Mouse (Mus musculus) frontal cortex, adult (tissue): Measurements from ENCODE around the gene Cchcr1.

Source experiments
- ATAC-seq: cut with Nextera tagmentation; 2 replicates; pipeline ENCODE4 v1.9.2; 2017; ENCODE audit warnings: mild to moderate bottlenecking, moderate library complexity, mixed read lengths; ENCODE audit not compliant: low TSS enrichment

Gene Cchcr1

GRCm38 (mm10) chr17:35514756-35515155, 2.1 kb upstream of the Cchcr1 start:
- no peak for ATAC-seq

DNA sequence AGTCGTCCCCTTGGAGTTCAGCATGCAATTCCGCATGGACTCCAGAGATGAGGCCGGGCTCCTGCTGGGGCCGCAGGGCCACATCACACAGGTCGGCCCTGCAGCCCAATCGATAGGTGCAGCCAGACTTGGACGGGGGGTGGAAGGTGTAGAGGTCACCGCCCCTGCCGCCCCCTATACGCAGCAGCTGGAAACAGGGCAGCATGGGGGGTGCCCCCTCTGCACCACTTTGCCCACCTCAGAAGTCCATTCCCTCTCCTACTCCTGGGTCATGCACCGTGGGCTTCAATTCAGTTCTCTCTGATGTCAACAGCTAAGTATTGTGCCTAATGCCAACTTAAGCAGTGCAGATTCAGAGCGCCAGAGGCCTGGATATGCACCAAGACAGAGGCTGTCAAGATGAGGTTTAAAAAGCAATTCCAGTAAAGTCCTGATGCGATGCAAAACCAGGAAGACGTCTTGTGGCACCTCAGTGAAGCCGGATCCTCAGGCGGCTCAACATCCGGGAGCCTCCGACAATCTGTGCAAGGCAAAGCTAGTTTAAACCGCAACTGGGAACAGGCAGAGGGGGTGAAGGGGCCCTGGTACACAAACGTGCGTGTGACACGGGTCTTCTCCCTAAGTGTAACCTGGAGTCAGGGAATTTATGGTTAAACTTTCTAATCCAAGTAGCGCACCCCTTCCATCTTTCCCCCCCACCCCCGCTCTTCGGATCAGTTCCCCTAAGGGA, 824 bp upstream of the Cchcr1 start:
- ATAC-seq = 0 out of 2 replicates have a peak, but pooled peaks have one; percentile 6

DNA sequence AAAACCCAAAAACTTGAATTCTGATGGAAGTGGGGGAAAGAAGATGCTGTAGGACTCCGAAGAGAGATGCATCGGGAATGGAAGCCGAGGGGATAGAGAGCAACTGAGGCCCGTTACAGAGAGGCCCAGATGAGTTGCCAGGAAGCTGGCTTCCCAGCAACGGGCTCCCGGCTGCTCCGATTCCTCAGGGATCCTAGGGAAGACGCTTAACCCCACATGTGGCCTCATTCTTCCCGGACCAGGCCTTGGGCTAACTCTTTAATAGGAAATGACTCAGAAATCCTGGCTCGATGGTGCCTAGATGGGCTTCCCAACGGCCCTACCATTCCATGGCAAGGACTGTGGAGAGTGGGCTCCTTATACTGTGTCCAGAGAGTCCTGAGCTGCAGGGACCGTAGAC, 626 bp downstream of the Cchcr1 start:
- ATAC-seq = no peak

GRCm38 (mm10) chr17:35524354-35524753, 7.5 kb downstream of the Cchcr1 start:
- no peak for ATAC-seq

GRCm38 (mm10) chr17:35526644-35527043, 9.7 kb downstream of the Cchcr1 start:
- peak; percentile 85 for ATAC-seq

DNA sequence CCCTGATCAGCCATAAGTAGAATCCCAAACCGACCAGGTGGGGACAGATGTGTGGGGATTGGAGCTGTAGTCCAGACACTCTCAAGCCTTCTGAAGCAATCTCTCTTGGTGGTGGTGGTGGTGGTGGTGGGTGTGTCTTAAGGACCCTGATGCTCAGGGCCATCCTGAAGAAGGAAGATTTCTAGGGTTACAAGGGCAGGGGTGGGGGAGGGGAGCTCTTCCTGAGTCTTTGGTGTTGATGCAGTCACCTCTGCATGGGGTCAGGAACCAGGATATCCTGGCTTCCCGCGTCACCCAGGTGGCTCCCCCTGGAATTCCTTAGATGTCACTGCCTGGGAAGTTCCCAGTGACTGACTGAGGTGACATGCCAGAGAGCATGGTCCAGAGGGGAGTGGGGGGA, 15.5 kb downstream of the Cchcr1 start:
- ATAC-seq = no peak

GRCm38 (mm10) chr17:35532901-35533300, 16.0 kb downstream of the Cchcr1 start, which contains the start of gene Psors1c2:
Gene Psors1c2, plus strand, starts transcription at chr17:35533201.
- no peak for ATAC-seq

DNA sequence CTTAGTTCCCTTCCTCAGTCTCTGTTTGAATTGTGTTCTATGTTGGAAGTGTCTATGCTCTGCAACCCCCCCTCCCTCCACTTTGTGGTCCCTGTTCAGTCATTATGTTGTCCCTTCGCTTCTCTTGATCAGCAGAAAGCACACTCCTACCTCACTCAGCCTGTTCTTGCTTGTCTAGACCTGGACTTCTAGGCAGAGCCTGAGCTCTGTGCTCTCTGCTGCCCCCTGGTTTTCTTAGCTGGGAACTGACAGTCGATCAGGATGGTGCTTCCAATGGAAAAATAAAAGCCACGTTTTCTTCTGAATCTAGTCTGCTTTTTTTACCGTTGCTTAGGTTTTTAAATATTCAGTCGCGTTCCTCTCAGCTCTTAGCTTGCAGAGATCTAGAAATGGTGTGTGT, 17.4 kb downstream of the Cchcr1 start:
- peak; percentile 78 for ATAC-seq

GRCm38 (mm10) chr17:35537421-35537820, 20.5 kb downstream of the Cchcr1 start:
- peak; percentile 90 for ATAC-seq

DNA sequence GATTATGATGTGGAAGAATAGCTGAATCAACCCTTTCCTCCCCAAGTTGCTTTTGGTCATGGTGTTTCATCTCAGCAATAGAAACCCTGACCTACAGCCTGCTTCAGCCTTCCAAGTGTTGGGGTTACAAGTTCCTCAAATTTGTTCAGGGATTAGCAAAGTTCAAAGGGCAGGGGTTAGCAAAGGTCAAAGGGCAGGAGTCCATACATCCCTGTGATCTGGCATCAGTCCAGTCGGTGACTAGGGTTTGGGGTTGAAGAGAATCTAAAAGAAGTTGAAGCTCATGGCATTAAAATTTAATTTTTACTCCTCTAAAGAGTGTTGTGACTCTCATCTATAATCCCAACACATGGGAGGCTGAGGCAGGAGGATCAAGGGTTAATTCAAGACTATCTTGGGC, 21.6 kb downstream of the Cchcr1 start:
- ATAC-seq = no peak

- ATAC-seq = no peak
Measured at GRCm38 (mm10) chr17:35539540-35539939, 22.6 kb downstream of the Cchcr1 start.

- peak; percentile 58 for ATAC-seq
Measured at GRCm38 (mm10) chr17:35542761-35543411, 26.0 kb downstream of the Cchcr1 start.

DNA sequence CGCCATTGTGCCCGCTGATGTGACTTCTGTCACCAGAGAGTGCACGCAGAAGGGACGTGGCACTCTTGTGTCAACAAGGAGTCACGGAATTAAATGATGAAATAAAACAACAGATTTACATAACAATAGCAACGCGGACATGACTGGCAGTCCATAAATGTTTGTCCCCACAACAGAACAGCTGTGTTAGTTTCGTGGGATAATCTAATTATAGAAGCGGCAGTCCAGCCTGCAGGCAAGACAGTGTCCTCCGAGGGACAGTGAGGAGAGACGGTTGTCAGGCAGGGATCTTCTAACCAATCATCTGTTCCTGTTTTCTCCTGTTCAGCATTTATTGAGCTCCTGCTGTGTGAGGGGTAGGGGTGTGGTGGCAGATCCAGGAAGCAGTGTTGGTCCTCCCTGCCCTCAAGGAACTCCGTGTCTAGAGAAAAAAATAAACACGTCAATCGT, 26.5 kb downstream of the Cchcr1 start:
- peak; percentile 29; the same call in 1 of the 2 replicates for ATAC-seq

DNA sequence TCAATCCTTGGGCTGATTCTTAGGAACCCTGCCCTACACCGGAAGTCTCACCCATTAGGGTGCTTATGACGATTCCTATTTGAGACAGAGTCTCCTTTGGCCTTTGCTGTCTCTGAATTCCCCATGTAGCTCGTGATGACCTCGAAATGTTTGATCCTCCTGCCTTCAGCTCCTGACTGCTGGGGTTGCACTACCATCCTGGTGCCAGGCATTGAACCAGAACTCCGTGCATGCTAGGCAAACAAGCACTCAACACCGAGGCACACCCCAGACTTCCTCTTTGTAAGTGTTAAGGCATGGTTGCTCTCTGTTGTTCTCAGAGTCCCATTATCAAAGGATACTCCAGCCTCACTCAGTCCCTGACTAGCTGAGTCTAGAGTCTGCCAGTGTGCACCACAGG, 27.1 kb downstream of the Cchcr1 start:
- ATAC-seq = no peak

- no peak for ATAC-seq
Measured at GRCm38 (mm10) chr17:35544680-35545079, 27.8 kb downstream of the Cchcr1 start.

DNA sequence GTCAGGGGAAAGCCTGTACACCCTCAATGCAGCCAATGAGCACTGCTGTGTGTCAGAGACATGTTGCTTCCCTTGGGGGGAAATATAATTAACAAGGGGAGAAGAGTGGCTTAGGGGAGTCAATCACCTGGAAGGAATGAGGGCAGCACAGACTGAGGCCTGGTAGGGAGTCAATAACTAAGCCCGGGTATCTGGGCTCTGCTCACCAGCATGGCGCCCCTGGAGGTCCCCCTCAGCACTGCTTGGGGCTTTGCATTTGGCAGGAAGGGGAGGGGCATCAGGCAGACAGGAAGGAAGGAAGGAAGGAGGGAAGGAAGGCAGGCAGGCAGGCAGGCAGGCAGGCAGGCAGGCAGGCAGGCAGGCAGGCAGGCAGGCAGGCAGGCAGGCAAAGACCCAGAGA, 30.6 kb downstream of the Cchcr1 start:
- no peak for ATAC-seq

GRCm38 (mm10) chr17:35548636-35549035, 31.7 kb downstream of the Cchcr1 start:
- ATAC-seq = no peak

DNA sequence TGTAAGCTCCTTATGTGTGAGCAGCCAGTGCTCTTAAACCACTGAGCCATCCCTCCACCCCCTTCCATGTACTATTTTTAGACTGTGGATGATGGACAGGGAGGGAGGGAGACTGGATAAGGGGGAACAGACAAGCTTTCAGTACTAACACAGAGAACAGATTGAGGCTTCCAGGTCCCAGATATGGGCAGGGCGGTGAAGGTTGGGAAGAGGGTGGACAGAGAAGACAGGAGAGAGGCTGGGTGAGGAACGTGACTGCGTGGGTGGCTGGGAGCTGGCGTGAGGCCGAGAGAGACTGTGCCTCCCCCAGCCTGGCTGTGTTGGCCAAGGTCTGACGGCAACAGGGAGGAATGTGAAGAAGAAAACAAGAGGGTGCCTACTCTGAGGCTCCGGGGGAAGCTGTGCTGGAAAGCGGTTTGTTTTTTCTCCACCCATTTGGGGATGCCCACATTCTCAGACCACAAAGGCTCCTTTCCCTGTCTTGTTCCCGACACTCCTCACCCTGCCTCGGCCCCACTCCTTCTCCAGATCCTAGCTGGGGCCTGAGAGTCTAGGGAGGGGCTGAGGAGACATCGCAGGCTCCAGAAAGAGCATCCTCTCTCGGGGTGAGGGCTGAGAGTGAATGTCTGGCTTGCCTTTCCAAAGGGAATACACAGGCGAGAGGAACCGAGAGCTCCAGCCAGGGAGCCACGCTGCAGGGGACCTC, 32.7 kb downstream of the Cchcr1 start:
- ATAC-seq = peak; percentile 72

DNA sequence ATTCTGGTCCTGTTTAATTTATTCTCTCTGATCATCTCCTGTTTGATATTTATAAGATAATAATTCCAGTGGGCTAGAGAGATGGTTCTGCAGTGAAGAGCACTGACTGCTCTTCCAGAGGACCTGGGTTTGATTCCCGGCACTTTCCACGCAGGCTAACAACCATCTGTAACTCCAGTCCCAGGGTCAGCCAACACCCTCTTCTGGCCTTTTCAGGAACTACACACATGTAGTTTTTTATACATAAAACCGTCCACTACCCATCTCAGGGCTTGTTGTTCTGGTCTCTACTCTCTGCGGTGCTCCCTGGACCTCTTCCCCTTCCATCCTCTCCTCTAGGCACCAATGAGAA, 33.2 kb downstream of the Cchcr1 start:
- no peak for ATAC-seq

GRCm38 (mm10) chr17:35550871-35551270, 34.0 kb downstream of the Cchcr1 start:
- ATAC-seq = no peak

DNA sequence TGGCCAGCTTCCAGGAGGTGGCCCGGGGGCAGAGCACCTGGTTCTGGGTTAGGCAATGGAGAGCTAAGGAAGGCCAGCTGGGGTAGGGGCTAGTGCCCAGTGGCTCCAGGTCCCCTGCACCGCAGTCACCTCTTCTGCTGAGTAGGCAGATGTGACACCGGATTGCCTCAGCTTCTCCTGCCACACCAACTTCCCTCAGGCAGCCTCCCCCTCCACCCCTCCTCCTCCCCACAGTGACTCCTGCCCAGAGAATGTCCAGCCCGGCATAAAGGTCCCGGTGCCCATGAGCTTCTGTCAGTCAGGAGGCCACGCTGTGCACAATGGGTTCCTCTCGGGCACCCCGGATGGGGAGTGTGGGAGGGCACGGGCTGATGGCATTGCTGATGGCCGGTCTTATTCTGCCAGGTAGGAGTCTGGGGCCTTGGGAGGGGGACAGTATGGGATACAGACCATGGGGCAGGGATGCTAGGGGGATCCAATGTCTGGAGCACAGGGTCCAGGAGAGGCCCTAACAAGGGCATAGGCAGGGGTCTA, 35.0 kb downstream of the Cchcr1 start, which contains the start of gene Cdsn:
TSS of gene Cdsn (plus strand) at position 248 of the 534 bp plus-strand sequence.
- no peak for ATAC-seq

DNA sequence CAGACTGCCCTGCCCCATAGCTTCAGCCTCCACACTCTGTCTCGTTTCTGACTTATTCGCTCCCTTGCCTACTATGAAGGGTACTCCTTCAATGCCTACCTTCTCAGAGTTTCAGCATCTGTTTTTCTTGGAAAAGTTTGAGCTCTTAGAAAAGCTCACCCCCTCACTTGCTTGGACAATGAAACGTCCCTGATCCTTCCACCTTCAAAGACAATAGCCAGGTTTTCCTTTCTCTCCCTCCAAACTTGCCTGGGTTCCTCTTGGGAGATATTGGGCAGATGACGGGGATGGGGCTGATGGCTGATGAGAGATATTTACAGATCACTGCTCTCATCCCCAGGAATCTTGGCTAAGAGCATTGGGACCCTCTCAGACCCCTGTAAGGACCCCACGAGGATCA, 37.4 kb downstream of the Cchcr1 start:
- no peak for ATAC-seq
